Mouse (Mus musculus) 416B (cell line): Measurements from ENCODE around the gene Pcdh19.
A peak's percentile ranks its signal among the peaks of the same experiment; 100 is the strongest.

Experiments used
- DNase-seq: peaks from one replicate; pipeline ENCODE4 v3.0.0; 2011; ENCODE audit warnings: low read depth

The Pcdh19 gene

DNA sequence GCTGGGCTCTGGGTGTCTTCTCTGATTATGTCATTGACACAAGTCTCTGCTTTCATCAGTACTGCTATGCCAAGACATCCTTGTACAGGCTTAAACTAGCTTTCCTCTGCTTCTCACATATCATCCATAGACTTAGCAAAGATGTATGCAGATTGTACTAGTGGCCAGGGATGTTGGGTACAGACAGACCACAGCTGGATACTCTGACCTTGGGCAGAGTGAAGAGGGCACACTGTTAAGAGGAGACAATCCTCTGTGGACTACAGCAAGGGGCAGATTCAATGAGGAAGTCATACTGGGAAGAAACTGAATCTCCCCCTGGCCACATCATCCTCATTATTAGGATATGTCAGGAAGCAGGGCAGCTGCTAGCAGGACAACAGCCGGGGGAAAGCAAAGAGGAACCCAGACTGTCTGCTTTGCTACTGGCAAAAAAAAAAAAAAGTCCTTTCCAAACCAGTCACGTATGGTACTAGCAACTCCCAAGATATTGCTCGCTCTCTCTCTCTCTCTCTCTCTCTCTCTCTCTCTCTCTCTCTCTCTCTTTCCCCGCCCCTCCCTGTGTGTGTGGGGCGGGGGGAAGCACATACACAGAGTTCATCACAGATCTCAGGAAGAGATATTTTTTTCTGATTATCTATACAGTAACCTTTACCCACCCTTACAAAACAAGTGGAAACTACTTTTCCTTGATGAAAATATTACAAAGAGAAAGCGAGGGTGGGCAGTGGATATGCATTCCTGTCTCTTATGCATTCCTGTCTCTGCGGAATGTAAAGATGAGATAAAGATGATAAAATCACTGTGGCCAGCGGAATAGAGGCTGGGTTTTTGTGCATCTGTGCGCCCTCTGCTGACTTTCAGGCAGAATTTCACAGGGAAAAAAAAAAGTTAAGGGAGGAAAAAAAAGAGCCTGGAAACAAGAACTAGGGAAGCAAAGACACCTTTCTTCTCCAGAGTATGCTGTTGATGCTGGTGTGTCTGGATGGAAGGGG is 31.2 kb downstream of the Pcdh19 start:
- DNase-seq: peak; percentile 1

DNA sequence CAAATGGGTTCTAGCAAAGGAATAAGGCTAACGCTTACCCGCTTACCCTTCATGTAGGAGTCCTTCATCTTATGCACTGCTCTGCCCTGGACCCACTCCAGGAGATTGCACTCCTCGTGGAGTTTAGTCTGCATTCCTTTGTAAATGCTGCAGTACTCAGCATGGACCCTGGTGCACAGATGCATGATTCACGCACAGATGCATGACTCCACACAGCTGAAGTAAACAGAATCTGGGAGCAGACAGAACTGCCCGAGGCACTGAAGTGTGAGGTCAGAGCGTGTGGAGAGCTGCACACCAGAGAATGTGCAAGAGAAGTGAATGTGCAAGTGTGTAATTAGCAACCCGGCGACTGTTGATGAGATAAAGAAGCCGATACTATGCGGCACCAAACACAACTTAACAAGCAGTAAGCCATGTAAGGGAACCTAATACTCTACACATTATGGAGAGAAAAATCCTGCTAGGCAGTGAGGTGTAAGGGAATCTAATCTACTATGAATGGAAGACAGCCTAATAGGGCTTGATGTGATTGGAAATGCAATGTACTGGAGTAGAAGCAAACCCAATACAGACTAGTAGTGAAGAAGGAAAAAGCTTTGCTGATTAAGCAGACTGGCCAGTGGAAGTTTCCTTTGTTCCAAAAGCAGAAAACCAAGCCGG is 32.8 kb downstream of the Pcdh19 start:
- DNase-seq: no peak

DNA sequence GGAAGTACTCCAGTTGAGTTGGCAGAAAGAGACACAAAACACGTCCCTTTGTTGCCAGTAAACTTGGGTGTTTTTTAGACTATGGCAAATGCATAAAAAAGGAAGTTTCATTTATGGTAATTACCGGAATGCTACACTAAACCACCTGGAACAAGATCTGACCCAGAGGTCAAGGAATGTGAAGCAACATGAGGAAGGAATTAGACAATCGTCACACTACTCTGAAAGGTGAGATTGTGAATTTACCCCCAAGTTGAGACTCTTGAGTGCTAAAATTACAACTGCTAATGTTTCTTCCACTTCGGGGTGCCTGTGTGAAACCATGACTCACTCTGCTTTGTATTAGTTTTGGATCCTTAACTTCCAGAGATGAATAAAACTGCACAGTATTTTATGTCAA is 33.6 kb downstream of the Pcdh19 start:
- DNase-seq: no peak

GRCm38 (mm10) chrX:133653071-133653470 is 35.7 kb downstream of the Pcdh19 start:
- no peak for DNase-seq

DNA sequence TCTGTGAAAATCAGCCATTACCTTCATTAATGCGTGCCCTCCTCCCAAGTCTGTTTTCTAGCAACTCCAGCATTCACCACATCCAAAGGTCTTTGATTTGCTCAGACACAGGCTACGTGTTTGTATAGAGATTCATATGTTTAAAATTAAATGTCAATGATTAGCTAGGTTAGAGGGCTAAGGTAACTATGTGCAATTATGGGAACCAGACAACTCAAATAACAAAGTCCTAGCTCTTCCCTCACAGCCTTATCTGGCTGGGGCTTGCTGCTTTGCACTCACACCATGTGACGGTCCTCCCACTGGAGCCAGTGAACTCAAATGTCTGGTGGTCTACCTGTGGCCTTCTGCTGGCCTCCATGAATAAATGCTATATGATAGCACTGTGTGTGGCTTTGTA is 38.4 kb downstream of the Pcdh19 start:
- no peak for DNase-seq

DNA sequence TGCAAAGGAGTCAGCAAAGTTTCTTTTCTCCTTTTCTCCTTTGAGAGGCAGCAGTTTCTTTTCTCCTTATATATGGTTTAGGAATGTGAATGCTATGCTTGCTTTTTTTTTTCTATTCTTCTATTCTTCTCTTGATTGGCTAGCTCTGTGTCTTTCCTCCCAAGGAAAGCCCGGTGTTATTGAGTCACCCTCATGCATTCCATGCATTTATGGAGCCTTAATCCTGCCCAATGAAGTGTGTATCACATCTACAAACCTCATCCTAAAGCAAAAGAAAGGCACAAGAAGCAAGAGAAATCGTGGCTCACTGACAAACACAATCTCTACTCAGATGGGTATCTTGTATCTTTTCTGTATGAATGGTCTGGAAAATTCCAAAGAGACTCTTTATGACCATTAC is 41.0 kb downstream of the Pcdh19 start:
- no peak for DNase-seq

DNA sequence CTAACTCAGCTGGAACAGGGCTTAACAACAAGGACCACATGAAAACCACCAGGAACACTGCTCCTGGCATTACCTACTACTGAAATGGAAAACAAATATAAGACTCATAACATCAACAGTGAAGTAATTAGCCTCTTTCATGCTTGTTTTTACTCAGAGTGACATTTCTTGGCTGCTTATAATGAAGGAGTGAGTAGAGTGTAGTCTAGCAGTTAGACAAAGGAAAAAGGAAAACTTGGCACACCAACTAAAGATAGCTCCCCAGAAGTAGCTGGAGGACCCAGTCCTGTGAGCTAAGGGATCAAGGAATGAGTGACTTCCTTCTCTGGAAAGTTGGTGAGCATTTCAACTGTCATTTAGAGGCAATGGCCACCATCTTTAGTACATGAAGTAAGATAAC is 49.3 kb downstream of the Pcdh19 start:
- no peak for DNase-seq

GRCm38 (mm10) chrX:133629538-133629937 is 59.2 kb downstream of the Pcdh19 start:
- no peak for DNase-seq

- DNase-seq: no peak
Measured at GRCm38 (mm10) chrX:133618222-133618621, 70.6 kb downstream of the Pcdh19 start.

GRCm38 (mm10) chrX:133605828-133606227 is 83.0 kb downstream of the Pcdh19 start:
- no peak for DNase-seq

DNA sequence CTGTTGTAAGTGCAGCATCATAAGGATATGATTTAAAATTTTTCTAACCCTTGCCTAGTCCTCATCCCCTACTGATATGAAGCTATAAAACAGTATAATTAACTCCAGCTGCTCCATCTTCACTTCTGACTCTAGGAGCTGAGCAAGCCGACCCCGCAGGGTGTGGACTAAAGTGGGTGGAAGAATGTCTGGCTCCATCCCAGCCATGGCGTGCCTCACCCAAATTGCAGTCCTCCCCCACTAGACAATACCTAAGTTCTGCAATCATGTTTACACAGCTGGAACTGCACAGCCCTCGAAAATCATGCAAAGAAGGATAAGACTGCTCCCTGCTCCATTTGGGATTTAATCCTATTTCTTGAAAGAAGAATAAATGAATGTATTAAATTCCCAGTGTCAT is 84.5 kb downstream of the Pcdh19 start:
- no peak for DNase-seq

DNA sequence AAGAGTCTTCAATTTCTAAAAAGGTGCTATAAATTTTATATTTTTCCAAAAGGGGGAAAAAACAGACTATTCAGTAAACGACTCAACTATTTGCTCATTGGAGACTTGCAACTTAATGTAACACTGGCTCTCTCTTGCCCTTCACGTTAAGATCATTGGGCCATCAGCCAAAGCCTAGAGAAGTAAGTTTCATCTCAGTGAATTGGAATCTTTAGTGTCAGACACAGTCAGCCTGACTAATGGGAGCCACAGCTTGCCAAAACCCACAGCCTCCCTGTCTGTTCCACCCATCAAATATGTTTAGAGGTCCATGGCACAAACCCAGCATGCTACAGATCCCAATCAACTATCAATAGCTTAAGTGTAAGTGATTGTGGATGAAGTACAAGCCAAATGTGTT is 86.7 kb downstream of the Pcdh19 start:
- DNase-seq: no peak

DNA sequence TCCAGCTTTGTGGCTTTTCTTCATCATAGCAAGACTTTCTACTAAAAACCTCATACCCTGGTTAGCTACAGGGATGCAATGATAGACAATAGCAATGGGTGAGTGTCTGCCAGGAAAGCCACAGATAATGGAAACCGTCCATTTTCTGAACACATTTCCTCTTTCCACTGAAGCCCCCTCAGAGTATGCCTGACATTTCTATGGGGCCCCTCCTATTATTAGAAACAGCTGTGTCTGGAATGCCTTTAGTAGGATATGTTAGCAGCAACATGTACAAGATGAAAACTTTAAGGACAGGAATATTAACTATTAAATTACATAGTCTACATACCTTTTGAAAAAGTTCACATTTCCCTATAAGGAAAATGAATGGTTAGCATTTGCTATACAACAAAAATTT is 87.1 kb downstream of the Pcdh19 start:
- DNase-seq: no peak

DNA sequence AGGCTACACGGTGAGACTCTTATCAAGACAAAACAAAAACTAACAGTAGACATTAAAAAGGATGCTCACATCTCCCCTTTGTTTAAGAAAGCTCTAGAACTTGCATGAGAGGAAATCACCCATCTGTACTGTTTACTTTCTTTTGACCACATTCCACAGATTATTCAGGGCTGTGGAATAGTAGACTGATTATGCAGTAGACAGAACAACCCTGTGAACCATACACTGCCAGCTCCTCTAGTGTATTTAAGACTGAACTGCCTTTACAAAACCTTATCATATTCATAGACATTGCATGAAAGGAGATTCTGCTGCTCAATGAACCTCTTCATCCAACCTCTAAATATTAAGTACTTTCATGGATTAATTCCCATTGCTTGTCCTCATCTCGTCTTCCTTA is 87.6 kb downstream of the Pcdh19 start:
- DNase-seq: no peak

DNA sequence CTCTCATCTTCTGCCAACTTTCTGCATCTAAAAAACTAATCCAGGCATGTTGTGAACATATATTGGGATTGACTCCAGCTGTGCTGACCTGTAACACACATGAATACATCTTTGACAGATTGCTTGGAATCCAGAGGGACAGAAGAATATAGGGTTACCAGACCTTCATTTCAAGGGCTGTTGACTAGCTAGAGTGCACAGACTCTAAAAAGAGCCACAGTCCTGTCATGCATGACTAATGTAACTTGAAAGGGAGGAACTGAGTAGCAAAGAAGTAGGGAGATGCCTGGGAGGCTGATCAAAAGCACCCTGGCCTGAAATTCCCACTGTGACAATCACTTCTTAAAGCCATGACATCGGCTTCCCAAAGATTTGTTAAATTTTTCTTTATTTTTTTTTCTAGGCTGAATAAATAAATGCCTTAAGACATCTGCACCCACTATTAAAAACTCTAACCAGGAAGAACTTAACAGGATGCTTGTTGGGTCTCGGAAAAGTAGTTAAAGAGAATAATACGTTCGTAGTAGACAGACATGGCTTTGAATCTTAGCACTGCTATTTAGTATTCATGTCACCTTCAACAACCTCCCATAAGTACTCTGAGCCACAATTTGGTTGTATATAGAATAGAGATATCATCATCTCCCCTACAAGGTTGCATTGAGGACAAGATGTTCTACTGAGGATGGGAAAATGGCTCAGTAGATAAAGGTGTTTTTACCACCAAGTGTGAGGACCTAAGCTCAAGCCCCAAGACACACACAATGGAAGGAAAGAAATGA is 113.0 kb downstream of the Pcdh19 start:
- DNase-seq: no peak

- no peak for DNase-seq
Measured at GRCm38 (mm10) chrX:133565355-133565754, 123.4 kb downstream of the Pcdh19 start.
